Mouse (Mus musculus) splenic B cell, adult 2 months (primary cell): ENCODE measurements at regions not wholly inside any gene's neighbourhood (a gene's known extent, or its start where the extent isn't known, plus 50 kb on each side); places are given as distances from the start of the nearest gene placed in this dataset.

Experiments used
- DNase-seq: peaks from one replicate; pipeline ENCODE4 v3.0.0-alpha.2; 2011; ENCODE audit warnings: low read depth, low spot score
- H3K27me3 ChIP-seq: 2 replicates; pipeline ENCODE4 v1.6.1; 2012; ENCODE audit warnings: mild to moderate bottlenecking, low read length, moderate library complexity, mixed read lengths; ENCODE audit not compliant: control insufficient read depth, poor library complexity, insufficient read depth, severe bottlenecking
- H3K36me3 ChIP-seq: 2 replicates; pipeline ENCODE4 v1.6.1; 2012; ENCODE audit warnings: mild to moderate bottlenecking, low read length, moderate library complexity, mixed read lengths; ENCODE audit not compliant: control insufficient read depth, poor library complexity, insufficient read depth, severe bottlenecking

GRCm38 (mm10) chr14:102524894-102525577, 457.4 kb downstream of the Kctd12 start:
- H3K27me3 ChIP-seq = no peaks in the 10 kb centered on the region; the same call in 1 of the 2 replicates
- no peaks in the 10 kb centered on the region for H3K36me3 ChIP-seq
- no peak for DNase-seq

- DNase-seq = no peak
Measured at GRCm38 (mm10) chr14:102516765-102517164, 465.7 kb downstream of the Kctd12 start.

GRCm38 (mm10) chr14:102514527-102514926, 467.9 kb downstream of the Kctd12 start:
- DNase-seq = no peak
- no peaks in the 10 kb centered on the region for H3K27me3 ChIP-seq
- no peaks in the 10 kb centered on the region for H3K36me3 ChIP-seq

More at GRCm38 (mm10) chr14:102516765-102517164, 465.7 kb downstream of the Kctd12 start:
- Histone ChIP-seq H3K36me3 (no peaks in the 10 kb centered on the region), H3K27me3 (no peaks in the 10 kb centered on the region)

- DNase-seq = no peak
Measured at GRCm38 (mm10) chr14:102512651-102513050, 469.8 kb downstream of the Kctd12 start.

GRCm38 (mm10) chr14:102511691-102512383, 470.6 kb downstream of the Kctd12 start:
- DNase-seq = no peak
- no peaks in the 10 kb centered on the region for H3K27me3 ChIP-seq
- no peaks in the 10 kb centered on the region for H3K36me3 ChIP-seq

More at GRCm38 (mm10) chr14:102512651-102513050, 469.8 kb downstream of the Kctd12 start:
- H3K27me3 ChIP-seq = no peaks in the 10 kb centered on the region
- no peaks in the 10 kb centered on the region for H3K36me3 ChIP-seq

- Histone ChIP-seq H3K36me3 (no peaks in the 10 kb centered on the region), H3K27me3 (no peaks in the 10 kb centered on the region)
- DNase-seq = peak; percentile 62
Measured at GRCm38 (mm10) chr14:102510387-102510786, 472.1 kb downstream of the Kctd12 start.

- DNase-seq = no peak
- H3K36me3 ChIP-seq = no peaks in the 10 kb centered on the region
- no peaks in the 10 kb centered on the region for H3K27me3 ChIP-seq
Measured at GRCm38 (mm10) chr14:102505696-102506321, 476.6 kb downstream of the Kctd12 start.

GRCm38 (mm10) chr14:102497179-102497578, 485.3 kb downstream of the Kctd12 start:
- Histone ChIP-seq H3K27me3 (no peaks in the 10 kb centered on the region), H3K36me3 (no peaks in the 10 kb centered on the region)
- DNase-seq = no peak

- Histone ChIP-seq H3K36me3 (no peaks in the 10 kb centered on the region), H3K27me3 (no peaks in the 10 kb centered on the region)
- no peak for DNase-seq
Measured at GRCm38 (mm10) chr14:102492376-102492775, 490.1 kb downstream of the Kctd12 start.

GRCm38 (mm10) chr14:102491205-102491604, 491.2 kb downstream of the Kctd12 start:
- H3K27me3 ChIP-seq = no peaks in the 10 kb centered on the region
- no peaks in the 10 kb centered on the region for H3K36me3 ChIP-seq
- DNase-seq = no peak

- Histone ChIP-seq H3K36me3 (no peaks in the 10 kb centered on the region), H3K27me3 (no peaks in the 10 kb centered on the region)
- DNase-seq = no peak
Measured at GRCm38 (mm10) chr14:102477162-102477561, 505.3 kb downstream of the Kctd12 start.

- no peak for DNase-seq
- Histone ChIP-seq H3K27me3 (no peaks in the 10 kb centered on the region), H3K36me3 (no peaks in the 10 kb centered on the region)
Measured at GRCm38 (mm10) chr14:102469326-102469725, 513.1 kb downstream of the Kctd12 start.

GRCm38 (mm10) chr14:102461001-102461400, 521.4 kb downstream of the Kctd12 start:
- no peak for DNase-seq
- no peaks in the 10 kb centered on the region for H3K27me3 ChIP-seq
- no peaks in the 10 kb centered on the region for H3K36me3 ChIP-seq

- Histone ChIP-seq H3K27me3 (no peaks in the 10 kb centered on the region), H3K36me3 (no peaks in the 10 kb centered on the region)
- DNase-seq = no peak
Measured at GRCm38 (mm10) chr14:102439738-102440137, 542.7 kb downstream of the Kctd12 start.
